Mouse (Mus musculus) thymus, adult 2 months (tissue): ENCODE results near the gene Colec11.

Experiments
- CTCF ChIP-seq: fragments of 200-500 bp; IDR thresholded peaks from 2 replicates; pipeline ENCODE4 v1.5.1; 2012; ENCODE audit warnings: mild to moderate bottlenecking, control low read depth, low read length, moderate library complexity, borderline replicate concordance; ENCODE audit not compliant: control insufficient read depth, poor library complexity, insufficient read depth; ENCODE audit errors: extremely low read depth
- POLR2A ChIP-seq: fragments of 200-500 bp; IDR thresholded peaks from 2 replicates; pipeline ENCODE4 v1.6.1; 2012; ENCODE audit warnings: mild to moderate bottlenecking, low read length, control low read depth, moderate library complexity; ENCODE audit not compliant: control insufficient read depth, poor library complexity, insufficient read depth; ENCODE audit errors: extremely low read depth

- TF ChIP-seq CTCF = no peak
- no peak for TF ChIP-seq POLR2A
Measured at GRCm38 (mm10) chr12:28623195-28623594, at the start of gene Colec11.
